ENCODE assay signal across 16 mouse cellular contexts in genomic region chr10:69375154-69375553, GRCm38 (mm10). TPM values are rescaled to one million over a fixed set of nuclear protein-coding genes. Genes with fewer than 3 reads are reported as not detected.
DNase-seq lines count a peak whose midpoint lies in the region; ATAC-seq and TF ChIP-seq lines count a peak whose summit lies in the region.
"Had no signal": no experiment of that assay in that cellular context is flagged by ENCODE, and none has a peak within 500 bp of the region (broad histone marks: within the 10 kb centered on the region; RNA-seq: fewer than 3 reads in every experiment).

No protein-coding gene starts in this region.

- H3K9me3 ChIP-seq in intestine, postnatal 0 days (ENCODE audit: control insufficient read depth), result no peaks in the 10 kb centered on the region
- H3K9me3 ChIP-seq in intestine, embryonic 15.5 days, result no peaks in the 10 kb centered on the region
- H3K9me3 ChIP-seq in lung, embryonic 14.5 days (ENCODE audit: low read depth, low read length), result no peaks in the 10 kb centered on the region
- H3K9me3 ChIP-seq: heart, embryonic 13.5 days; midbrain, embryonic 12.5 days had no signal

- no peaks in the 10 kb centered on the region for H3K27me3 ChIP-seq in intestine, postnatal 0 days (replicated peaks; ENCODE audit: control insufficient read depth, insufficient read depth, low read length)
- no peaks in the 10 kb centered on the region for H3K27me3 ChIP-seq in intestine, embryonic 15.5 days (replicated peaks)
- H3K27me3 ChIP-seq in testis, adult 2 months (ENCODE audit: control insufficient read depth, insufficient read depth, low read length), result no peaks in the 10 kb centered on the region
- H3K27me3 ChIP-seq in lung, embryonic 14.5 days (ENCODE audit: insufficient read depth, low read length), result no peaks in the 10 kb centered on the region
- H3K27me3 ChIP-seq: heart, embryonic 13.5 days; midbrain, embryonic 12.5 days had no signal

- no peak overlapping the region for H3K27ac ChIP-seq in intestine, postnatal 0 days (ENCODE audit: low read depth, low read length)
- no peak overlapping the region for H3K27ac ChIP-seq in intestine, embryonic 15.5 days
- H3K27ac ChIP-seq in testis, adult 2 months (ENCODE audit: control insufficient read depth, insufficient read depth, low read depth, low read length), result no peak overlapping the region
- no peak overlapping the region for H3K27ac ChIP-seq in lung, embryonic 14.5 days (ENCODE audit: low read depth)
- H3K27ac ChIP-seq: heart, embryonic 13.5 days; hindbrain, embryonic 14.5 days; midbrain, embryonic 12.5 days had no signal

- intact Hi-C loops in heart, postnatal 14 days (cut with DNase I), result no loop called here

- no peak overlapping the region for H3K4me3 ChIP-seq in intestine, postnatal 0 days (ENCODE audit: low read depth, low read length)
- no peak overlapping the region for H3K4me3 ChIP-seq in intestine, embryonic 15.5 days (replicated peaks)
- H3K4me3 ChIP-seq in testis, adult 2 months (ENCODE audit: control insufficient read depth, low read depth, low read length), result no peak overlapping the region
- H3K4me3 ChIP-seq in lung, embryonic 14.5 days (ENCODE audit: low read depth, low read length), result no peak overlapping the region
- H3K4me3 ChIP-seq: heart, embryonic 13.5 days; midbrain, embryonic 12.5 days had no signal

- H3K36me3 ChIP-seq in intestine, postnatal 0 days (ENCODE audit: control insufficient read depth, insufficient read depth), result no peaks in the 10 kb centered on the region
- H3K36me3 ChIP-seq in intestine, embryonic 15.5 days, result no peaks in the 10 kb centered on the region
- H3K36me3 ChIP-seq in testis, adult 2 months (ENCODE audit: control insufficient read depth, insufficient read depth, low read length), result no peaks in the 10 kb centered on the region
- no peaks in the 10 kb centered on the region for H3K36me3 ChIP-seq in lung, embryonic 14.5 days (ENCODE audit: insufficient read depth)
- H3K36me3 ChIP-seq: heart, embryonic 13.5 days; midbrain, embryonic 12.5 days had no signal

- no peak for ATAC-seq in intestine, postnatal 0 days
- ATAC-seq in intestine, embryonic 15.5 days, result no peak
- no peak for ATAC-seq in lung, embryonic 14.5 days (ENCODE audit: insufficient read depth)

- H3K4me1 ChIP-seq in intestine, postnatal 0 days (replicated peaks; ENCODE audit: control insufficient read depth, insufficient read depth, low read length), result no peaks in the 10 kb centered on the region
- H3K4me1 ChIP-seq in intestine, embryonic 15.5 days (replicated peaks), result no peaks in the 10 kb centered on the region
- H3K4me1 ChIP-seq in testis, adult 2 months (ENCODE audit: control insufficient read depth, insufficient read depth, low read length), result no peaks in the 10 kb centered on the region
- no peaks in the 10 kb centered on the region for H3K4me1 ChIP-seq in lung, embryonic 14.5 days (ENCODE audit: insufficient read depth)
- H3K4me1 ChIP-seq: heart, embryonic 13.5 days; midbrain, embryonic 12.5 days had no signal

- no peak overlapping the region for H3K4me2 ChIP-seq in intestine, postnatal 0 days (replicated peaks; ENCODE audit: low read depth)
- no peak overlapping the region for H3K4me2 ChIP-seq in intestine, embryonic 15.5 days (replicated peaks)
- H3K4me2 ChIP-seq in lung, embryonic 14.5 days, result no peak overlapping the region
- H3K4me2 ChIP-seq: heart, embryonic 13.5 days; hindbrain, embryonic 14.5 days; midbrain, embryonic 12.5 days had no signal

- no peak for DNase-seq in testis, postnatal 10 days (ENCODE audit: low spot score)
- DNase-seq in lung, embryonic 14.5 days, result no peak
- no peak for DNase-seq in urinary bladder, postnatal 4 days (ENCODE audit: low spot score in 2 of 2)
- no peak for DNase-seq in heart, postnatal 14 days
- DNase-seq: cerebellum, adult 9-10 months; embryo, embryonic 11 days; gastrocnemius, postnatal 36 days; layer of hippocampus, adult 9-11 months; right cerebral cortex, postnatal 4 days; thymus, postnatal 14 days had no signal

- TF ChIP-seq POLR2A in testis, adult 2 months (IDR thresholded peaks at IDR 0.05; ENCODE audit: control insufficient read depth, low read depth, low read length), result no peak

- no peak overlapping the region for H3K9ac ChIP-seq in intestine, postnatal 0 days (ENCODE audit: low read depth, low read length)
- no peak overlapping the region for H3K9ac ChIP-seq in intestine, embryonic 15.5 days
- H3K9ac ChIP-seq in lung, embryonic 14.5 days, result no peak overlapping the region
- H3K9ac ChIP-seq: heart, embryonic 13.5 days; hindbrain, embryonic 14.5 days; midbrain, embryonic 12.5 days had no signal

- peak; percentile 49; the same call in 1 of the 2 replicates for TF ChIP-seq CTCF in intestine, postnatal 0 days (IDR thresholded peaks at IDR 0.05; ENCODE audit: low read depth)
- peak; percentile 87; the same call in 1 of the 2 replicates for TF ChIP-seq CTCF in testis, adult 2 months (IDR thresholded peaks at IDR 0.05; ENCODE audit: control insufficient read depth, insufficient read depth, insufficient replicate concordance, low read depth, low read length)
- TF ChIP-seq CTCF in lung, embryonic 14.5 days (IDR thresholded peaks at IDR 0.05; ENCODE audit: low read depth), result peak; percentile 41

- 58% methylated on average over 7 of the region's 7 CpGs for WGBS in intestine, postnatal 0 days
- 56% methylated on average over 7 of the region's 7 CpGs for WGBS in intestine, embryonic 15.5 days
- WGBS in lung, embryonic 14.5 days, result 49% methylated on average over 7 of the region's 7 CpGs

RNA-seq across cellular contexts. Expression of gene Cdk1, which starts 22.4 kb away (rescaled TPM):
- 100 and 133 TPM in 2 replicates for polyA plus RNA-seq in intestine, postnatal 0 days (2015; fragmentation: Nextera tagmentation; extraction: Ambion mirVana)
- polyA plus RNA-seq in intestine, embryonic 15.5 days (2015; fragmentation: Nextera tagmentation; extraction: Ambion mirVana), result 414 and 444 TPM in 2 replicates
- 49.2 and 49.5 TPM in 2 replicates for polyA plus RNA-seq in testis, adult 2 months (2012; rRNA removed)
- polyA plus RNA-seq in lung, embryonic 14.5 days (2014; fragmentation: Nextera tagmentation; extraction: Ambion mirVana), result 684 and 700 TPM in 2 replicates
- 10 to 100 TPM; 10.4 to 16.0 TPM for total RNA-seq in heart, postnatal 14 days (2021)

RNA-seq across cellular contexts. Expression of gene Ank3, which starts 23.4 kb away (rescaled TPM):
- polyA plus RNA-seq in intestine, postnatal 0 days (2015; fragmentation: Nextera tagmentation; extraction: Ambion mirVana), result 21.6 and 30.6 TPM in 2 replicates
- polyA plus RNA-seq in intestine, embryonic 15.5 days (2015; fragmentation: Nextera tagmentation; extraction: Ambion mirVana), result 21.5 and 21.9 TPM in 2 replicates
- polyA plus RNA-seq in testis, adult 2 months (2012; rRNA removed), result 3.4 and 3.6 TPM in 2 replicates
- 16.2 and 17.5 TPM in 2 replicates for polyA plus RNA-seq in lung, embryonic 14.5 days (2014; fragmentation: Nextera tagmentation; extraction: Ambion mirVana)
- total RNA-seq in heart, postnatal 14 days (2021), result 10 to 100 TPM; 78.4 to 78.6 TPM
